Mouse (Mus musculus): Measurements from ENCODE around the gene Prdx2. TPM values are rescaled to one million over a fixed set of nuclear protein-coding genes. Genes with fewer than 3 reads are reported as not detected.

Prdx2 gene
- polyA plus RNA-seq, 1 experiment from 2014 or later, result 370 TPM

GRCm38 (mm10) chr8:84968650-84969049 is 737 bp upstream of the Prdx2 start:
- no peak for TF ChIP-seq EP300 (optimal IDR thresholded peaks at IDR 0.05)
- no peak for TF ChIP-seq CTCF (IDR thresholded peaks at IDR 0.05; ENCODE audit: low read depth)
- Histone ChIP-seq H3K36me3 (ENCODE audit: control insufficient read depth, insufficient read depth, low read length) (no peaks in the 10 kb centered on the region; the same call in 1 of the 2 replicates), H3K9me3 (ENCODE audit: control insufficient read depth, low read length) (no peaks in the 10 kb centered on the region), H3K4me2 (replicated peaks; ENCODE audit: low read depth) (peak overlapping the region; percentile 87), H3K4me3 (ENCODE audit: low read depth, low read length) (peak overlapping the region; percentile 75), H3K4me1 (replicated peaks; ENCODE audit: control insufficient read depth, insufficient read depth) (peaks cover 13% of the 10 kb centered on the region), H3K27me3 (ENCODE audit: control insufficient read depth, insufficient read depth, low read length) (no peaks in the 10 kb centered on the region), H3K27ac (replicated peaks) (peak overlapping the region; percentile 94), H3K9ac (ENCODE audit: low read length) (peak overlapping the region; percentile 83)
- ATAC-seq (ENCODE audit: low FRiP score, low TSS enrichment) (no peak), DNase-seq (ENCODE audit: low spot score) (no peak)
- 3% methylated on average over 2 of the region's 2 CpGs for WGBS

GRCm38 (mm10) chr8:84970135-84970790 is 876 bp downstream of the Prdx2 start:
- TF ChIP-seq EP300 (optimal IDR thresholded peaks at IDR 0.05), result no peak
- no peak for TF ChIP-seq CTCF (IDR thresholded peaks at IDR 0.05; ENCODE audit: low read depth)
- DNase-seq (ENCODE audit: low spot score) (no peak), ATAC-seq (ENCODE audit: low FRiP score, low TSS enrichment) (no peak)
- peak overlapping the region; percentile 75 for H3K4me3 ChIP-seq (ENCODE audit: low read depth, low read length)
- H3K4me2 ChIP-seq (replicated peaks; ENCODE audit: low read depth), result peak overlapping the region; percentile 87
- no peaks in the 10 kb centered on the region for H3K9me3 ChIP-seq (ENCODE audit: control insufficient read depth, low read length)
- H3K27ac ChIP-seq (replicated peaks), result peak overlapping the region; percentile 94
- no peaks in the 10 kb centered on the region; the same call in 1 of the 2 replicates for H3K36me3 ChIP-seq (ENCODE audit: control insufficient read depth, insufficient read depth, low read length)
- no peaks in the 10 kb centered on the region for H3K27me3 ChIP-seq (ENCODE audit: control insufficient read depth, insufficient read depth, low read length)
- H3K9ac ChIP-seq (ENCODE audit: low read length), result peak overlapping the region; percentile 83
- 4% methylated on average over 21 of the region's 21 CpGs for WGBS
- peaks cover 9% of the 10 kb centered on the region for H3K4me1 ChIP-seq (replicated peaks; ENCODE audit: control insufficient read depth, insufficient read depth)

- H3K9me3 ChIP-seq (ENCODE audit: control insufficient read depth, low read length), result no peaks in the 10 kb centered on the region
- no peaks in the 10 kb centered on the region for H3K27me3 ChIP-seq (ENCODE audit: control insufficient read depth, insufficient read depth, low read length)
- 67% methylated on average over 5 of the region's 5 CpGs for WGBS
- no peak overlapping the region for H3K27ac ChIP-seq (replicated peaks)
- H3K4me2 ChIP-seq (replicated peaks; ENCODE audit: low read depth), result peak overlapping the region; percentile 87
- H3K4me1 ChIP-seq (replicated peaks; ENCODE audit: control insufficient read depth, insufficient read depth), result peaks cover 8% of the 10 kb centered on the region
- no peak overlapping the region for H3K4me3 ChIP-seq (ENCODE audit: low read depth, low read length)
- ATAC-seq (ENCODE audit: low FRiP score, low TSS enrichment) (no peak), DNase-seq (ENCODE audit: low spot score) (no peak)
- no peaks in the 10 kb centered on the region; the same call in 1 of the 2 replicates for H3K36me3 ChIP-seq (ENCODE audit: control insufficient read depth, insufficient read depth, low read length)
- no peak for TF ChIP-seq CTCF (IDR thresholded peaks at IDR 0.05; ENCODE audit: low read depth)
- TF ChIP-seq EP300 (optimal IDR thresholded peaks at IDR 0.05), result no peak
- peak overlapping the region; percentile 83 for H3K9ac ChIP-seq (ENCODE audit: low read length)
These were observed 1.5 kb downstream of the Prdx2 start for GRCm38 (mm10) chr8:84970913-84971312.

- Histone ChIP-seq H3K27me3 (ENCODE audit: control insufficient read depth, insufficient read depth, low read length) (no peaks in the 10 kb centered on the region), H3K4me3 (ENCODE audit: low read depth, low read length) (no peak overlapping the region), H3K9ac (ENCODE audit: low read length) (no peak overlapping the region), H3K9me3 (ENCODE audit: control insufficient read depth, low read length) (no peaks in the 10 kb centered on the region), H3K4me1 (replicated peaks; ENCODE audit: control insufficient read depth, insufficient read depth) (peaks cover 8% of the 10 kb centered on the region; the same call in 1 of the 2 replicates), H3K36me3 (ENCODE audit: control insufficient read depth, insufficient read depth, low read length) (no peaks in the 10 kb centered on the region; the same call in 1 of the 2 replicates), H3K4me2 (replicated peaks; ENCODE audit: low read depth) (no peak overlapping the region), H3K27ac (replicated peaks) (no peak overlapping the region)
- WGBS, result 73% methylated on average over 1 of the region's 1 CpGs
- no peak for ATAC-seq (ENCODE audit: low FRiP score, low TSS enrichment)
- no peak for TF ChIP-seq EP300 (optimal IDR thresholded peaks at IDR 0.05)
- TF ChIP-seq CTCF (IDR thresholded peaks at IDR 0.05; ENCODE audit: low read depth), result no peak
- no peak for DNase-seq (ENCODE audit: low spot score)
These were observed 3.7 kb downstream of the Prdx2 start for GRCm38 (mm10) chr8:84973079-84973478.

GRCm38 (mm10) chr8:84973803-84974542 is 4.6 kb downstream of the Prdx2 start:
- 49% methylated on average over 4 of the region's 4 CpGs for WGBS
- Histone ChIP-seq H3K4me3 (ENCODE audit: low read depth, low read length) (no peak overlapping the region), H3K4me1 (replicated peaks; ENCODE audit: control insufficient read depth, insufficient read depth) (peaks cover 10% of the 10 kb centered on the region; the same call in 1 of the 2 replicates), H3K9me3 (ENCODE audit: control insufficient read depth, low read length) (no peaks in the 10 kb centered on the region), H3K27ac (replicated peaks) (no peak overlapping the region), H3K4me2 (replicated peaks; ENCODE audit: low read depth) (no peak overlapping the region), H3K27me3 (ENCODE audit: control insufficient read depth, insufficient read depth, low read length) (no peaks in the 10 kb centered on the region), H3K9ac (ENCODE audit: low read length) (no peak overlapping the region), H3K36me3 (ENCODE audit: control insufficient read depth, insufficient read depth, low read length) (no peaks in the 10 kb centered on the region; the same call in 1 of the 2 replicates)
- TF ChIP-seq EP300 (optimal IDR thresholded peaks at IDR 0.05) (no peak), CTCF (IDR thresholded peaks at IDR 0.05; ENCODE audit: low read depth) (peak; percentile 98)
- peak; percentile 53 for DNase-seq (ENCODE audit: low spot score)
- ATAC-seq (ENCODE audit: low FRiP score, low TSS enrichment), result 0 out of 2 replicates have a peak, but pooled peaks have one; percentile 15

Data from stomach, postnatal 0 days (tissue).